Mouse (Mus musculus): ENCODE data around the gene Kcnj14.

- no peak for TF ChIP-seq CTCF (IDR thresholded peaks at IDR 0.05 in 2 of 3, conservative IDR thresholded peaks at IDR 0.05 in 1 of 3; ENCODE audit: control insufficient read depth in 1 of 3, insufficient read depth in 1 of 3, low read depth in 2 of 3, low read length in 3 of 3, poor library complexity in 1 of 3, severe bottlenecking in 1 of 3)
- no peak for TF ChIP-seq TBP (IDR thresholded peaks at IDR 0.05; ENCODE audit: low read depth, low read length)
- TF ChIP-seq GATA1 (IDR thresholded peaks at IDR 0.05; ENCODE audit: low read depth, low read length), result no peak
- TF ChIP-seq USF1 (IDR thresholded peaks at IDR 0.05; ENCODE audit: low read depth, low read length), result no peak
- no peak for TF ChIP-seq KAT2A (conservative IDR thresholded peaks at IDR 0.05; ENCODE audit: low read depth, low read length)
- TF ChIP-seq POLR2A (IDR thresholded peaks at IDR 0.05; ENCODE audit: control insufficient read depth in 1 of 2, insufficient read depth in 1 of 2, low read depth in 1 of 2, low read length in 2 of 2, poor library complexity in 1 of 2), result no peak
- no peak for TF ChIP-seq E2F4 (IDR thresholded peaks at IDR 0.05; ENCODE audit: borderline replicate concordance, low read depth, low read length)
- no peak for TF ChIP-seq TCF12 (IDR thresholded peaks at IDR 0.05; ENCODE audit: low read depth, low read length)
- TF ChIP-seq MAZ (IDR thresholded peaks at IDR 0.05; ENCODE audit: low read depth, low read length), result no peak
- no peak for TF ChIP-seq TAL1 (IDR thresholded peaks at IDR 0.05; ENCODE audit: low read length)
- TF ChIP-seq ZC3H11A (IDR thresholded peaks at IDR 0.05; ENCODE audit: low read depth, low read length), result no peak
- no peak for TF ChIP-seq ZKSCAN1 (IDR thresholded peaks at IDR 0.05; ENCODE audit: low read depth, low read length)
Observed at GRCm38 (mm10) chr7:45862804-45863203, 38.2 kb upstream of the Kcnj14 start.
